Mouse (Mus musculus): ENCODE measurements around the gene Ica1l.

DNA sequence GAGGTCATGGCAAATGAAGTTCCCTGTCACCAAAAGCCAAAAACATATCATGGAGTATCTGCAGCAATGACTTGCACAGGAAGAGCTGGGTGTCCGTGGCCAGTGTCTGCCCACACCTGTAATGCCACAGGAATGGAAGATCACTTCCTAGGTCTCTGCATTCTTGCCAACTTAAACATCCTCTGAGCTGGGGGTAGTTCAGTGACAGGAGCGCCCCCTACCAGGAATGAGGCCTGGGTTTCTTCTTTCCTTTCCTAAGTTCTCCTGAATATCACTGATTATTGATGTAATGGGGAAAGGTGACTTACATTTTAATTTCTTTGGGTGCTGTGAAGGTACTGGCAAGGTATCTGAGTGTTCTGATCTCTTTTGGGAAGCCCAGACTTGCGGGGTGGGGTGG is 47.3 kb downstream of the Ica1l start:
- TF ChIP-seq USF1 (IDR thresholded peaks at IDR 0.05; ENCODE audit: low read depth) (no peak), POLR2A (IDR thresholded peaks at IDR 0.05; ENCODE audit: insufficient read length, low read depth) (no peak), E2F4 (IDR thresholded peaks at IDR 0.05; ENCODE audit: insufficient read depth) (no peak), MAX (IDR thresholded peaks at IDR 0.05; ENCODE audit: low read depth) (no peak), MYOD1 (IDR thresholded peaks at IDR 0.05; ENCODE audit: control insufficient read depth in 1 of 3, insufficient read length in 2 of 3, low read depth in 2 of 3) (no peak), CEBPB (IDR thresholded peaks at IDR 0.05; ENCODE audit: insufficient read depth, poor library complexity, severe bottlenecking) (no peak), TCF12 (IDR thresholded peaks at IDR 0.05; ENCODE audit: insufficient read depth, poor library complexity, severe bottlenecking) (no peak), POLR2AphosphoS2 (IDR thresholded peaks at IDR 0.05; ENCODE audit: insufficient read length, low read depth) (no peak)

Data from myocyte (in vitro differentiated cells).